Mouse (Mus musculus) lung, postnatal 14 days (tissue): ENCODE data around the gene Gm5901.

Experiments
- DNase-seq: peaks from one replicate; pipeline ENCODE4 v3.0.0; 2021

Gm5901 gene

GRCm38 (mm10) chr7:105406322-105406721 is 31.5 kb downstream of the Gm5901 start:
- DNase-seq: no peak

GRCm38 (mm10) chr7:105411874-105412632 is 37.2 kb downstream of the Gm5901 start:
- DNase-seq: peak; percentile 85

GRCm38 (mm10) chr7:105414385-105414784 is 39.5 kb downstream of the Gm5901 start:
- DNase-seq: no peak

GRCm38 (mm10) chr7:105416529-105416928 is 41.7 kb downstream of the Gm5901 start:
- DNase-seq: no peak

- no peak for DNase-seq
Measured at GRCm38 (mm10) chr7:105418106-105418505, 43.3 kb downstream of the Gm5901 start.

GRCm38 (mm10) chr7:105420903-105421302 is 46.1 kb downstream of the Gm5901 start:
- DNase-seq: no peak

- no peak for DNase-seq
Measured at GRCm38 (mm10) chr7:105424368-105424767, 49.5 kb downstream of the Gm5901 start.

- no peak for DNase-seq
Measured at GRCm38 (mm10) chr7:105425424-105426043, 50.7 kb downstream of the Gm5901 start, which contains the start of gene Cckbr. Gene Cckbr (plus strand): TSS chr7:105425731.

- DNase-seq: no peak
Measured at GRCm38 (mm10) chr7:105426051-105426450, 51.2 kb downstream of the Gm5901 start.
